Mouse (Mus musculus) hindbrain, embryonic 13.5 days (tissue): Measurements from ENCODE around the gene Fxyd1. TPM values are rescaled to one million over a fixed set of nuclear protein-coding genes. Genes with fewer than 3 reads are reported as not detected.

Experiments
- microRNA-seq: library from miRNA; unstranded; fragments of <30 nt; microRNA quantifications from one replicate; pipeline ENCODE4, GENCODE M21; 2016
- polyA plus RNA-seq: library from polyadenylated mRNA; unstranded; fragments of >200 nt; fragmentation: Nextera tagmentation; extraction: Ambion mirVana; gene quantifications from 2 replicates; pipeline ENCODE4 v1.2.1, GENCODE M21; 2015

The Fxyd1 gene
- polyA plus RNA-seq, 1 experiment from 2014 or later, result 30.6 TPM

Small RNA genes lying within 50 kb of the gene (microRNA-seq; reads per million reads assigned to microRNA genes)
- not detected for gene Mir7050

Other genes starting within 250 kb of the Fxyd1 start
- gene Ffar2, start 233.4 kb downstream of the Fxyd1 start, polyA plus RNA-seq, result 0.22 TPM in 1 of 2 replicates, not detected in the other
- 0.13 TPM in 1 of 2 replicates, not detected in the other for gene Ffar3, start 201.0 kb downstream of the Fxyd1 start, polyA plus RNA-seq
- gene Ffar1, start 195.6 kb downstream of the Fxyd1 start, polyA plus RNA-seq, result not detected in 2 replicates
- not detected in 2 replicates for gene Cd22, start 176.9 kb downstream of the Fxyd1 start, polyA plus RNA-seq
- 1.7 and 1.9 TPM in 2 replicates for gene Mag, start 142.3 kb downstream of the Fxyd1 start, polyA plus RNA-seq
- gene Hamp2, start 132.5 kb downstream of the Fxyd1 start, polyA plus RNA-seq, result not detected in 2 replicates
- gene Hamp, start 113.2 kb downstream of the Fxyd1 start, polyA plus RNA-seq, result not detected in 2 replicates
- gene Usf2, start 100.4 kb downstream of the Fxyd1 start, polyA plus RNA-seq, result 25.9 and 26.0 TPM in 2 replicates
- gene Lsr, start 83.7 kb downstream of the Fxyd1 start, polyA plus RNA-seq, result 17.2 and 18.8 TPM in 2 replicates
- gene Fam187b, start 83.4 kb downstream of the Fxyd1 start, polyA plus RNA-seq, result 0.96 and 0.97 TPM in 2 replicates
- gene Fxyd5, start 14.7 kb downstream of the Fxyd1 start, polyA plus RNA-seq, result 13.0 and 20.0 TPM in 2 replicates
- 108 and 116 TPM in 2 replicates for gene Fxyd7, start 5.7 kb downstream of the Fxyd1 start, polyA plus RNA-seq
- 1.1 and 1.6 TPM in 2 replicates for gene Lgi4, start 2.1 kb upstream of the Fxyd1 start, polyA plus RNA-seq
- gene Fxyd3, start 19.5 kb upstream of the Fxyd1 start, polyA plus RNA-seq, result 0.79 and 1.3 TPM in 2 replicates
- gene Hpn, start 58.1 kb upstream of the Fxyd1 start, polyA plus RNA-seq, result 0.65 and 0.78 TPM in 2 replicates
- 4.7 and 5.2 TPM in 2 replicates for gene Scn1b, start 69.8 kb upstream of the Fxyd1 start, polyA plus RNA-seq
- gene Gramd1a, start 98.7 kb upstream of the Fxyd1 start, polyA plus RNA-seq, result 227 and 231 TPM in 2 replicates
- not detected in 2 replicates for gene Scgb2b2, start 233.3 kb upstream of the Fxyd1 start, polyA plus RNA-seq
- gene Scgb1b2, start 234.6 kb upstream of the Fxyd1 start, polyA plus RNA-seq, result not detected in 2 replicates